Mouse (Mus musculus): ENCODE results near the gene Ifnk. TPM values are rescaled to one million over a fixed set of nuclear protein-coding genes. Genes with fewer than 3 reads are reported as not detected.

The Ifnk gene
- polyA plus RNA-seq, 1 experiment from 2014 or later: not detected

GRCm38 (mm10) chr4:35143472-35144102, 8.3 kb upstream of the Ifnk start:
- H3K36me3 ChIP-seq (ENCODE audit: poor library complexity, severe bottlenecking): no peaks in the 10 kb centered on the region
- no peaks in the 10 kb centered on the region for H3K9me3 ChIP-seq (replicated peaks)
- no peaks in the 10 kb centered on the region for H3K4me1 ChIP-seq
- no peak overlapping the region for H3K9ac ChIP-seq
- 85% methylated on average over 12 of the region's 12 CpGs for WGBS
- H3K4me2 ChIP-seq: no peak overlapping the region
- no peaks in the 10 kb centered on the region for H3K27me3 ChIP-seq
- ATAC-seq: no peak
- H3K4me3 ChIP-seq: no peak overlapping the region
- no peak overlapping the region for H3K27ac ChIP-seq

DNA sequence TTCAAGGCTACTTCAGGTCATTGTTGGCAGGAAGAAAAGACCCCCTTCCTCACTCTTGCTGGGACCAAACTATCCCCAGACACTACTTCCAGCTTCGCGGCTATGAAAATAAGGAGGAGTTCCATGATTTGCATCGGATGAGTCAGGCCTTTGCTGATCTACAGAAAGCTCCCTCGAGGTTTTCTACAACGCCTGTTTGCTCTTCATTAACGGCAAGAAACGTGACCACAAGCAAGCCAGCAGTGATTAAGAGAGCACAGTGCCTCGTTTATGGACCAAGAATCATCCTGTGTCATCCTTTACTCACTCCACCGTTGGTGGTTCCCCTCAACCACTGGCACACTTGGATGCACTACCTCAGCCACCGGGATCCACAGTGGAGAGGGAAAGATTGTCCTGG, 6.1 kb upstream of the Ifnk start:
- 93% methylated on average over 10 of the region's 10 CpGs for WGBS
- H3K27ac ChIP-seq: no peak overlapping the region
- no peak overlapping the region for H3K4me2 ChIP-seq
- H3K36me3 ChIP-seq (ENCODE audit: poor library complexity, severe bottlenecking): no peaks in the 10 kb centered on the region
- no peak overlapping the region for H3K9ac ChIP-seq
- no peak overlapping the region for H3K4me3 ChIP-seq
- no peaks in the 10 kb centered on the region for H3K4me1 ChIP-seq
- H3K27me3 ChIP-seq: no peaks in the 10 kb centered on the region
- no peak for ATAC-seq
- H3K9me3 ChIP-seq (replicated peaks): no peaks in the 10 kb centered on the region

GRCm38 (mm10) chr4:35146597-35146996, 5.3 kb upstream of the Ifnk start:
- WGBS: 95% methylated on average over 5 of the region's 5 CpGs
- Histone ChIP-seq H3K9ac (no peak overlapping the region), H3K27ac (no peak overlapping the region), H3K4me1 (no peaks in the 10 kb centered on the region), H3K4me2 (no peak overlapping the region), H3K27me3 (no peaks in the 10 kb centered on the region), H3K9me3 (replicated peaks) (no peaks in the 10 kb centered on the region), H3K4me3 (no peak overlapping the region), H3K36me3 (ENCODE audit: poor library complexity, severe bottlenecking) (no peaks in the 10 kb centered on the region)
- no peak for ATAC-seq

GRCm38 (mm10) chr4:35148326-35148725, 3.5 kb upstream of the Ifnk start:
- H3K4me2 ChIP-seq: no peak overlapping the region
- ATAC-seq: no peak
- H3K4me3 ChIP-seq: no peak overlapping the region
- H3K27me3 ChIP-seq: no peaks in the 10 kb centered on the region
- no peak overlapping the region for H3K27ac ChIP-seq
- WGBS: 85% methylated on average over 4 of the region's 4 CpGs
- no peak overlapping the region for H3K9ac ChIP-seq
- no peaks in the 10 kb centered on the region for H3K36me3 ChIP-seq (ENCODE audit: poor library complexity, severe bottlenecking)
- no peaks in the 10 kb centered on the region for H3K4me1 ChIP-seq
- H3K9me3 ChIP-seq (replicated peaks): no peaks in the 10 kb centered on the region

DNA sequence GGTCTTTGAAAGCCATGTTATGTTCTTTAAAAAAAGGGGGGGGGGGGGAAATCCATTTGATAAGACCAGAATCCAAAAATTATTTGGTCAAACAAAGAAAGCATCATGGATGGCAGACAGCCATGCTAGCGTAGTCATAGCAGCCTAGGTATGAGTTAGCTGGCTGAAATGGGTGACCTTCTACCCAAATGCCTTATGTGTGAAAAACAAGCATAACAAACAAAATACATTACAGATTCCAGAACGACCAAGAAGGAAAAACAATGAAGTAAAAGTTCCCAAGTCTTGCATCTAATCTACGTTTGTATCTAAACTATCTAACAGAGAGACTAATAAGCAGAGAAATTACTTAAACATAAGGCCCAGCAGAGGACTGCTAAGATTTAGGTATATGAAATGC, 1.1 kb upstream of the Ifnk start:
- Histone ChIP-seq H3K9me3 (replicated peaks) (no peaks in the 10 kb centered on the region), H3K4me2 (no peak overlapping the region), H3K36me3 (ENCODE audit: poor library complexity, severe bottlenecking) (no peaks in the 10 kb centered on the region), H3K27ac (no peak overlapping the region), H3K4me1 (peaks cover 7% of the 10 kb centered on the region), H3K27me3 (peaks cover 6% of the 10 kb centered on the region; the same call in 1 of the 2 replicates), H3K9ac (no peak overlapping the region), H3K4me3 (no peak overlapping the region)
- ATAC-seq: no peak
- WGBS: 88% methylated on average over 3 of the region's 3 CpGs

GRCm38 (mm10) chr4:35154051-35154450, 2.2 kb downstream of the Ifnk start:
- Histone ChIP-seq H3K36me3 (ENCODE audit: poor library complexity, severe bottlenecking) (no peaks in the 10 kb centered on the region), H3K4me1 (peaks cover 15% of the 10 kb centered on the region), H3K4me2 (no peak overlapping the region), H3K9me3 (replicated peaks) (no peaks in the 10 kb centered on the region), H3K4me3 (no peak overlapping the region), H3K9ac (no peak overlapping the region), H3K27ac (no peak overlapping the region), H3K27me3 (peaks cover 6% of the 10 kb centered on the region; the same call in 1 of the 2 replicates)
- no peak for ATAC-seq
- 45% methylated on average over 3 of the region's 3 CpGs for WGBS

- Histone ChIP-seq H3K4me2 (peak overlapping the region; percentile 79), H3K36me3 (ENCODE audit: poor library complexity, severe bottlenecking) (no peaks in the 10 kb centered on the region), H3K27ac (0 out of 2 replicates have a peak overlapping the region, but pooled peaks have one; percentile 73), H3K4me3 (peak overlapping the region; percentile 56), H3K9ac (peak overlapping the region; percentile 70), H3K27me3 (peaks cover 6% of the 10 kb centered on the region; the same call in 1 of the 2 replicates), H3K9me3 (replicated peaks) (no peaks in the 10 kb centered on the region), H3K4me1 (peaks cover 15% of the 10 kb centered on the region)
- no peak for ATAC-seq
- 26% methylated on average over 20 of the region's 20 CpGs for WGBS
Observed at GRCm38 (mm10) chr4:35155132-35155922, 3.5 kb downstream of the Ifnk start.

GRCm38 (mm10) chr4:35156149-35156611, 4.3 kb downstream of the Ifnk start:
- H3K27me3 ChIP-seq: peaks cover 6% of the 10 kb centered on the region; the same call in 1 of the 2 replicates
- under 1% methylated on average over 26 of the region's 26 CpGs for WGBS
- H3K27ac ChIP-seq: peak overlapping the region; percentile 73
- H3K4me1 ChIP-seq: peaks cover 15% of the 10 kb centered on the region
- H3K4me2 ChIP-seq: peak overlapping the region; percentile 79
- no peaks in the 10 kb centered on the region for H3K9me3 ChIP-seq (replicated peaks)
- H3K36me3 ChIP-seq (ENCODE audit: poor library complexity, severe bottlenecking): no peaks in the 10 kb centered on the region
- peak overlapping the region; percentile 70 for H3K9ac ChIP-seq
- peak overlapping the region; percentile 56 for H3K4me3 ChIP-seq
- ATAC-seq: peak; percentile 78

GRCm38 (mm10) chr4:35156751-35157611, 5.1 kb downstream of the Ifnk start, which contains the start of gene Mob3b:
Mob3b (minus strand) TSS chr4:35157484.
- peak; percentile 90 for ATAC-seq
- Histone ChIP-seq H3K4me3 (peak within 1 kb of the TSS; percentile 56), H3K27me3 (peaks cover 6% of the 10 kb centered on the region; the same call in 1 of the 2 replicates), H3K27ac (peak within 1 kb of the TSS; percentile 73), H3K4me2 (peak within 1 kb of the TSS; percentile 79), H3K9ac (peak within 1 kb of the TSS; percentile 70), H3K9me3 (replicated peaks) (no peaks in the 10 kb centered on the region), H3K4me1 (peaks cover 15% of the 10 kb centered on the region), H3K36me3 (ENCODE audit: poor library complexity, severe bottlenecking) (no peaks in the 10 kb centered on the region)
- under 1% methylated on average over 50 of the region's 50 CpGs for WGBS

GRCm38 (mm10) chr4:35157815-35158214, 6.0 kb downstream of the Ifnk start:
- Histone ChIP-seq H3K27me3 (peaks cover 6% of the 10 kb centered on the region; the same call in 1 of the 2 replicates), H3K4me3 (no peak overlapping the region), H3K4me1 (peaks cover 15% of the 10 kb centered on the region), H3K9ac (no peak overlapping the region), H3K4me2 (no peak overlapping the region), H3K9me3 (replicated peaks) (no peaks in the 10 kb centered on the region), H3K36me3 (ENCODE audit: poor library complexity, severe bottlenecking) (no peaks in the 10 kb centered on the region), H3K27ac (no peak overlapping the region)
- no peak for ATAC-seq
- 64% methylated on average over 11 of the region's 11 CpGs for WGBS

GRCm38 (mm10) chr4:35165275-35165674, 13.4 kb downstream of the Ifnk start:
- WGBS: 87% methylated on average over 2 of the region's 2 CpGs
- Histone ChIP-seq H3K27ac (no peak overlapping the region), H3K9ac (no peak overlapping the region), H3K36me3 (ENCODE audit: poor library complexity, severe bottlenecking) (no peaks in the 10 kb centered on the region), H3K4me1 (peaks cover 8% of the 10 kb centered on the region), H3K27me3 (no peaks in the 10 kb centered on the region), H3K9me3 (replicated peaks) (no peaks in the 10 kb centered on the region), H3K4me3 (no peak overlapping the region), H3K4me2 (no peak overlapping the region)
- no peak for ATAC-seq
